Mouse (Mus musculus): ENCODE data around the gene Serpina3f. TPM values are rescaled to one million over a fixed set of nuclear protein-coding genes. Genes with fewer than 3 reads are reported as not detected.

Serpina3f gene
- polyA plus RNA-seq (2017; shearing (Covaris generic)): not detected

GRCm38 (mm10) chr12:104214445-104214753 is at the start of gene Serpina3f:
TSS of gene Serpina3f (plus strand) at chr12:104214544.

GRCm38 (mm10) chr12:104235915-104236314 is 21.6 kb downstream of the Serpina3f start, which contains the start of gene Serpina3g:
TSS of gene Serpina3g (plus strand) at chr12:104236245.

GRCm38 (mm10) chr12:104262863-104263262 is 48.5 kb downstream of the Serpina3f start, which contains the start of gene Serpina3i:
TSS of gene Serpina3i (plus strand) at chr12:104263122.

Other genes starting within 250 kb of the Serpina3f start
- not detected for gene Serpina11, start 224.6 kb upstream of the Serpina3f start, polyA plus RNA-seq (2017; shearing (Covaris generic))
- gene Serpina9, start 200.8 kb upstream of the Serpina3f start, polyA plus RNA-seq (2017; shearing (Covaris generic)): not detected
- gene Serpina12, start 170.1 kb upstream of the Serpina3f start, polyA plus RNA-seq (2017; shearing (Covaris generic)): not detected
- not detected for gene Serpina5, start 113.4 kb upstream of the Serpina3f start, polyA plus RNA-seq (2017; shearing (Covaris generic))
- gene Serpina3a, start 101.8 kb upstream of the Serpina3f start, polyA plus RNA-seq (2017; shearing (Covaris generic)): not detected
- gene Serpina3b, start 86.5 kb upstream of the Serpina3f start, polyA plus RNA-seq (2017; shearing (Covaris generic)): not detected
- gene Serpina3c, start 60.7 kb upstream of the Serpina3f start, polyA plus RNA-seq (2017; shearing (Covaris generic)): not detected
- 0.83 TPM for gene Serpina3g, start 21.7 kb downstream of the Serpina3f start, polyA plus RNA-seq (2017; shearing (Covaris generic))
- gene Serpina3i, start 48.6 kb downstream of the Serpina3f start, polyA plus RNA-seq (2017; shearing (Covaris generic)): not detected
- not detected for gene Serpina3j, start 100.0 kb downstream of the Serpina3f start, polyA plus RNA-seq (2017; shearing (Covaris generic))
- not detected for gene Serpina3k, start 123.9 kb downstream of the Serpina3f start, polyA plus RNA-seq (2017; shearing (Covaris generic))
- not detected for gene Serpina3m, start 123.9 kb downstream of the Serpina3f start, polyA plus RNA-seq (2017; shearing (Covaris generic))
- gene Serpina3n, start 192.2 kb downstream of the Serpina3f start, polyA plus RNA-seq (2017; shearing (Covaris generic)): not detected